Mouse (Mus musculus): Measurements from ENCODE around the gene Pctp. TPM values are rescaled to one million over a fixed set of nuclear protein-coding genes. Genes with fewer than 3 reads are reported as not detected.

The Pctp gene
- polyA plus RNA-seq, 2 experiments: 2.3 to 3.9 TPM

DNA sequence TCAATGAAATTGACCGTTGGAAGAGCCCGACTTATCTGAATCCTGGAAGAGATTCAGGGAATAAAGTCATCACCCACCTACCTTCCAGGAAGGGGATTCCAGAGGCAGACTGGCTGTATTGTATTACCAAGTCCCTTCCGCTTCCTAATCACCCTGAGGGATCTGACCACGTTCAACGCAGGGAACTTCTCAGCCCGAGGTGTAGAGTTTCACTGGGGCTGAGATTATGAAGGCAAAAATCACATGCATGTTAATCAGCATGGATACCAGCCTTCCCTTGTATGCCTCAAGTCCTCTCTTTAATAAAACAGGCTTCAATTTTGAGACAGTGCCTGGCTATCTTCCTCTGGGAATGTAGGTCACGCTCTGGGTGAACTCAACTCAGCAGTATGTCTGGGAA, 12.6 kb upstream of the Pctp start:
- no peak for ATAC-seq (ENCODE audit: low FRiP score, low read depth)
- Histone ChIP-seq H3K27me3 (ENCODE audit: control insufficient read depth, insufficient read depth, low read length) (no peaks in the 10 kb centered on the region), H3K4me2 (replicated peaks; ENCODE audit: low read depth, low read length, severe bottlenecking) (no peak overlapping the region), H3K9me3 (ENCODE audit: control insufficient read depth, low read length) (no peaks in the 10 kb centered on the region), H3K36me3 (ENCODE audit: control insufficient read depth, insufficient read depth, low read length) (no peaks in the 10 kb centered on the region), H3K4me1 (ENCODE audit: control insufficient read depth, insufficient read depth, low read length) (peaks cover 3% of the 10 kb centered on the region; the same call in 1 of the 2 replicates), H3K27ac (replicated peaks; ENCODE audit: low read depth, low read length) (no peak overlapping the region), H3K4me3 (replicated peaks; ENCODE audit: low read length) (no peak overlapping the region), H3K9ac (ENCODE audit: low read depth, low read length, severe bottlenecking) (no peak overlapping the region)
- no peak for DNase-seq (ENCODE audit: low spot score)
- 28% methylated on average over 7 of the region's 7 CpGs for WGBS
- TF ChIP-seq POLR2A (IDR thresholded peaks at IDR 0.05; ENCODE audit: borderline replicate concordance, extremely low read depth, insufficient read depth, insufficient read length): no peak

DNA sequence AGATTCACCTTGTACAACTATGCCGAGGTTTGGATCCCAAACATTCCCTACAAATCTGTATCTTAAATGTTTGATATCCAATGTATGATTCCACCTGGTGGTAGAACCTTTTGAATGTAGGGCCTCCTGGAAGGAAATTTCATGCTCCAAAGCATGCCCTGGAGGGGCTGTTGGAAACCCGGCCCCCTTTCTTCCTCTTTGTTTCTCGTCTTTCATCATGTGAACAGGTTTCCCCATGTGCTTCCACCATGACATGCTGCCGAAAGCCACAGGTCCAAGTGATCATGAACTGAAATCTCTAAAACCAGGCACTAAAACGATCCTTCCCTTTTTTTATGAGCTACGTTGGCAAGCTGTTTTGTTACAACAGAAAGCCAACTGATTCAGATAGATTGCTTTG, 11.0 kb upstream of the Pctp start:
- Histone ChIP-seq H3K4me1 (ENCODE audit: control insufficient read depth, insufficient read depth, low read length) (peaks cover 3% of the 10 kb centered on the region; the same call in 1 of the 2 replicates), H3K9me3 (ENCODE audit: control insufficient read depth, low read length) (no peaks in the 10 kb centered on the region), H3K36me3 (ENCODE audit: control insufficient read depth, insufficient read depth, low read length) (no peaks in the 10 kb centered on the region), H3K27me3 (ENCODE audit: control insufficient read depth, insufficient read depth, low read length) (no peaks in the 10 kb centered on the region), H3K4me2 (replicated peaks; ENCODE audit: low read depth, low read length, severe bottlenecking) (no peak overlapping the region), H3K27ac (replicated peaks; ENCODE audit: low read depth, low read length) (no peak overlapping the region), H3K4me3 (replicated peaks; ENCODE audit: low read length) (no peak overlapping the region), H3K9ac (ENCODE audit: low read depth, low read length, severe bottlenecking) (no peak overlapping the region)
- 75% methylated on average over 6 of the region's 6 CpGs for WGBS
- no peak for TF ChIP-seq POLR2A (IDR thresholded peaks at IDR 0.05; ENCODE audit: borderline replicate concordance, extremely low read depth, insufficient read depth, insufficient read length)
- ATAC-seq (ENCODE audit: low FRiP score, low read depth) (no peak), DNase-seq (ENCODE audit: low spot score) (no peak)

DNA sequence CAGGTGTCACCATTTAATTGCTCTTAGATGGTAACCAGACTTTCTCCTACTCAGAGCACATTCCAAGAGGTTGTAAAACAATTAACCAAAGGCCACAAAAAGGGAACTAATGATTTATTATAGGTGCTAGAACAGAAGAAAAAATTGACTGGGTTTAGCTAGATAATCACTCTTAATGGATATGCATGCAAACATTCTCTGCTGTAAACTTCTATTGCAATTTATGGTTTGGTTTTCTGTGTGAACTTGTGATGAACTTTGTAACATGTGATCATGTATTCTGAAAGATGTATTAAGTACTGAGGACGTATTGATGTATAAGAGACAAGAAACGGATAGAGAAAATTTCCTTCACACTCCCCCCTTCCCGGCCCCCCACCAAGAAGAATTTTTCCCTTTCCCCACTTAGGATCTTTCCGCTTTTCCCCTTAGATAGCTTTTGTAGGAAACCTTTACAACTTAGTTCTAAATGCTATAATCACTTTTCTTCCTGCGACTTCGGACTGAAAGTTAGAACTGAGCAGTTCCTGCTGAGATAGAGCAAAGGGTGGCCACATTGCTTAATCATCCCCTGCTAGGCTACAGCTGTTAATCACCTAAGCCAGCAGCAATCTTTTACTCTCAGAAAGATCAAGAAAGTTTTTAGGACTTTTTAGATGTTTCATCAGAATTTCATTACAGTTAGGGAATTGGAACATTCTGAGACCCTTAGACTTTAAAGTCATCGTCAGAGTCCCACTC, 5.3 kb upstream of the Pctp start:
- Histone ChIP-seq H3K4me1 (ENCODE audit: control insufficient read depth, insufficient read depth, low read length) (no peaks in the 10 kb centered on the region), H3K27me3 (ENCODE audit: control insufficient read depth, insufficient read depth, low read length) (no peaks in the 10 kb centered on the region), H3K27ac (replicated peaks; ENCODE audit: low read depth, low read length) (no peak overlapping the region), H3K9me3 (ENCODE audit: control insufficient read depth, low read length) (no peaks in the 10 kb centered on the region), H3K4me2 (replicated peaks; ENCODE audit: low read depth, low read length, severe bottlenecking) (no peak overlapping the region), H3K4me3 (replicated peaks; ENCODE audit: low read length) (no peak overlapping the region), H3K9ac (ENCODE audit: low read depth, low read length, severe bottlenecking) (no peak overlapping the region), H3K36me3 (ENCODE audit: control insufficient read depth, insufficient read depth, low read length) (no peaks in the 10 kb centered on the region)
- ATAC-seq (ENCODE audit: low FRiP score, low read depth) (no peak), DNase-seq (ENCODE audit: low spot score) (no peak)
- TF ChIP-seq POLR2A (IDR thresholded peaks at IDR 0.05; ENCODE audit: borderline replicate concordance, extremely low read depth, insufficient read depth, insufficient read length): no peak
- WGBS: 10% methylated on average over 7 of the region's 7 CpGs

DNA sequence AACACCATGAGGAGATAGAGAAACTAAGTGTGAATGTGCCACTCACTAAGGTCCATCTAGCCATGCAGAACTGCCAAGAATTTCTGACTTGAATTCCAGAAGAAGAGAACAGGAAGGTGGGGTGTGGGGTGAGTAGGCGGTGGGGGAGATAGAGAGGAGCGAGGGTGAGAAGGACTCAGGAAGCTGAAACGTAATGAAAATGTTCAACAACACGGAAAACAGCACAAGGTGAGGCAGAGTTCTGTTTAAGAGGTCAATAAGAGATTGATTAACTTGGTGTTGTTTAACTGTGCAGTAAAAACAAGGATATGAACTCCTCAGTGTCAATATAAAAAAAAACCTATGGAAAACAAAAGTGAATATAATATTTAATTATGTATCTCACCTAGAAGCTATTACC, 3.4 kb upstream of the Pctp start:
- no peaks in the 10 kb centered on the region for H3K9me3 ChIP-seq (ENCODE audit: control insufficient read depth, low read length)
- no peak for TF ChIP-seq POLR2A (IDR thresholded peaks at IDR 0.05; ENCODE audit: borderline replicate concordance, extremely low read depth, insufficient read depth, insufficient read length)
- ATAC-seq (ENCODE audit: low FRiP score, low read depth): no peak
- 0 out of 2 replicates have a peak, but pooled peaks cover 6% of the 10 kb centered on the region for H3K4me1 ChIP-seq (ENCODE audit: control insufficient read depth, insufficient read depth, low read length)
- WGBS: 33% methylated on average over 4 of the region's 4 CpGs
- H3K27me3 ChIP-seq (ENCODE audit: control insufficient read depth, insufficient read depth, low read length): no peaks in the 10 kb centered on the region
- no peak overlapping the region for H3K27ac ChIP-seq (replicated peaks; ENCODE audit: low read depth, low read length)
- no peak overlapping the region for H3K4me3 ChIP-seq (replicated peaks; ENCODE audit: low read length)
- H3K36me3 ChIP-seq (ENCODE audit: control insufficient read depth, insufficient read depth, low read length): no peaks in the 10 kb centered on the region
- no peak overlapping the region for H3K4me2 ChIP-seq (replicated peaks; ENCODE audit: low read depth, low read length, severe bottlenecking)
- no peak overlapping the region for H3K9ac ChIP-seq (ENCODE audit: low read depth, low read length, severe bottlenecking)
- DNase-seq (ENCODE audit: low spot score): no peak

DNA sequence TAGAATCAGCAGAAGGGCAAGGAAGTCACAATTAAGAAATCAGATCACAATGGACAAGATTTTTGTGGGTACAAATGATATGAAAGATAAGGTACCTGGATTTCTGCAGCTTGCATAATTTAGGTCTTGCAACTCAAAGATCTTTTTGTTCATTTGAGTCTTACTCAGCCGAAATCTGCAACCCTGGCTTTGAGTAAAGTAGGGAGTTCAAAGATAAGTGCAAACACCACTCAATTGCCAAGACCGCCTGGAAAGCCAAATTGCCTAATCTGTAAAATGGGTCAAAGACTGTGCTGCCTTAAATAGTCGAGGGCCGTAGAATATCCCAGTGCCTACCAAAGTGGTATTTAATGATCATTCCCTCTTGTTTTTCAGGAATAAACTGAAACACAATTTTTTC, 692 bp upstream of the Pctp start:
- no peak overlapping the region for H3K4me2 ChIP-seq (replicated peaks; ENCODE audit: low read depth, low read length, severe bottlenecking)
- ATAC-seq (ENCODE audit: low FRiP score, low read depth) (no peak), DNase-seq (ENCODE audit: low spot score) (no peak)
- TF ChIP-seq POLR2A (IDR thresholded peaks at IDR 0.05; ENCODE audit: borderline replicate concordance, extremely low read depth, insufficient read depth, insufficient read length): no peak
- no peak overlapping the region for H3K4me3 ChIP-seq (replicated peaks; ENCODE audit: low read length)
- 87% methylated on average over 4 of the region's 4 CpGs for WGBS
- H3K36me3 ChIP-seq (ENCODE audit: control insufficient read depth, insufficient read depth, low read length): no peaks in the 10 kb centered on the region
- H3K9me3 ChIP-seq (ENCODE audit: control insufficient read depth, low read length): no peaks in the 10 kb centered on the region
- no peak overlapping the region for H3K9ac ChIP-seq (ENCODE audit: low read depth, low read length, severe bottlenecking)
- H3K27ac ChIP-seq (replicated peaks; ENCODE audit: low read depth, low read length): no peak overlapping the region
- no peaks in the 10 kb centered on the region for H3K27me3 ChIP-seq (ENCODE audit: control insufficient read depth, insufficient read depth, low read length)
- H3K4me1 ChIP-seq (ENCODE audit: control insufficient read depth, insufficient read depth, low read length): 0 out of 2 replicates have a peak, but pooled peaks cover 6% of the 10 kb centered on the region
